ENCODE assay signal across 16 mouse cellular contexts in the genomic region with DNA sequence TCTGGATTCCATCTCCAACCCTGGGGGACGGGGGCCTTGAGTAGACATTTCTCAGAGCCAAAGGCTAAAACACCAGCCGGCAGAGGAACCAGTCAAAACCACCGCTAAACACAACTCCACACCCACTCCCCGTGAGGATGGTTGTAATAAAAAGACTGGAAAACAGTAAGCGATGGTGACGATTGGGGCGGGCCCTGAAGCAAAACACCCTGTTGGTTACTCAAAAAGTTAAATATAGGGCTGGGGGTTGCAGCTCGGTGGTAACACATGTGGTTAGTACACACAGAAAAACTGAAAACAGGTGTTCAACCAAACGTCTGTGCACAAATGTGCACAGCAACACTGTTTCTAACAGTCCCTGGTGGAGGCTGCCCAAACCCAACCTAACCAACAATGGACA. TPM values are rescaled to one million over a fixed set of nuclear protein-coding genes. Genes with fewer than 3 reads are reported as not detected.
A peak's percentile ranks its signal among the peaks of the same experiment; 100 is the strongest.
DNase-seq lines count a peak whose midpoint lies in the region; ATAC-seq and TF ChIP-seq lines count a peak whose summit lies in the region.
"Had no signal": no experiment of that assay in that cellular context is flagged by ENCODE, and none has a peak within 500 bp of the region (broad histone marks: within the 10 kb centered on the region; RNA-seq: fewer than 3 reads in every experiment).

No protein-coding gene starts in this region.

- H3K4me1 ChIP-seq in intestine, embryonic 16.5 days (ENCODE audit: control insufficient read depth, insufficient read depth, low read length): peaks cover 33% of the 10 kb centered on the region
- H3K4me1 ChIP-seq in intestine, embryonic 15.5 days (replicated peaks): peaks cover 38% of the 10 kb centered on the region
- peaks cover 30 to 91% of the 10 kb centered on the region in 2 experiments for H3K4me1 ChIP-seq in CH12.LX (ENCODE audit: control insufficient read depth in 1 of 2, insufficient read depth in 2 of 2)
- H3K4me1 ChIP-seq in limb, embryonic 10.5 days: peaks cover 56% of the 10 kb centered on the region
- H3K4me1 ChIP-seq in kidney, embryonic 14.5 days (ENCODE audit: control insufficient read depth, insufficient read depth, low read length): peaks cover 18% of the 10 kb centered on the region

- H3K79me2 ChIP-seq in CH12.LX (replicated peaks; ENCODE audit: control insufficient read depth, extremely low read depth, insufficient read depth, poor library complexity, severe bottlenecking): peaks cover 6% of the 10 kb centered on the region

- TF ChIP-seq POLR2A in CH12.LX (IDR thresholded peaks at IDR 0.05; ENCODE audit: low read depth, low read length): no peak

- H3K4me2 ChIP-seq in intestine, embryonic 16.5 days (ENCODE audit: low read depth, low read length): no peak overlapping the region
- no peak overlapping the region for H3K4me2 ChIP-seq in intestine, embryonic 15.5 days (replicated peaks)
- H3K4me2 ChIP-seq in CH12.LX (ENCODE audit: insufficient read depth, low read depth, poor library complexity, severe bottlenecking): 0 out of 2 replicates have a peak overlapping the region, but pooled peaks have one; percentile 5
- no peak overlapping the region for H3K4me2 ChIP-seq in kidney, embryonic 14.5 days (replicated peaks; ENCODE audit: low read depth, low read length)
- H3K4me2 ChIP-seq: forebrain, embryonic 15.5 days; liver, embryonic 11.5 days; stomach, embryonic 15.5 days had no signal

- ATAC-seq in intestine, embryonic 16.5 days: no peak
- no peak for ATAC-seq in intestine, embryonic 15.5 days
- ATAC-seq in kidney, embryonic 14.5 days (ENCODE audit: low FRiP score, low TSS enrichment): no peak
- ATAC-seq: forebrain, embryonic 15.5 days had no signal

- no peaks in the 10 kb centered on the region for H3K9me3 ChIP-seq in intestine, embryonic 16.5 days (ENCODE audit: control insufficient read depth, low read length)
- no peaks in the 10 kb centered on the region for H3K9me3 ChIP-seq in intestine, embryonic 15.5 days
- no peaks in the 10 kb centered on the region for H3K9me3 ChIP-seq in CH12.LX (replicated peaks; ENCODE audit: low read length)
- no peaks in the 10 kb centered on the region for H3K9me3 ChIP-seq in limb, embryonic 10.5 days (replicated peaks)
- no peaks in the 10 kb centered on the region for H3K9me3 ChIP-seq in kidney, embryonic 14.5 days (ENCODE audit: control insufficient read depth, low read length)
- H3K9me3 ChIP-seq: forebrain, embryonic 15.5 days; stomach, embryonic 15.5 days had no signal

- H3K9ac ChIP-seq in intestine, embryonic 16.5 days (ENCODE audit: low read depth, low read length): no peak overlapping the region
- no peak overlapping the region for H3K9ac ChIP-seq in intestine, embryonic 15.5 days
- no peak overlapping the region for H3K9ac ChIP-seq in CH12.LX (ENCODE audit: insufficient read depth, low read depth)
- H3K9ac ChIP-seq in kidney, embryonic 14.5 days (ENCODE audit: low read depth, low read length): no peak overlapping the region
- H3K9ac ChIP-seq: forebrain, embryonic 15.5 days; stomach, embryonic 15.5 days had no signal

- TF ChIP-seq RAD21 in CH12.LX (IDR thresholded peaks at IDR 0.05; ENCODE audit: low read depth, low read length): no peak

- in situ Hi-C loops in CH12.LX (cut with MboI; ENCODE audit: low pct_ligation_motif_present, low pct_unique_long_range_greater_than_20kb, low sequenced_read_pairs): loop anchor here (25.0 kb wide), 1 partner anchor 324 kb away; the partner anchor contains the start of gene Ninj1

- TF ChIP-seq CTCF in CH12.LX (conservative IDR thresholded peaks at IDR 0.05 in 1 of 2, IDR thresholded peaks at IDR 0.05 in 1 of 2; ENCODE audit: low read depth in 2 of 2, low read length in 2 of 2): no peak

- dilution Hi-C loops in CH12.LX (cut with MboI; ENCODE audit: extremely low pct_ligation_motif_present, extremely low pct_unique_long_range_greater_than_20kb, low sequenced_read_pairs): no loop called here

- WGBS in intestine, embryonic 16.5 days: 48% methylated on average over 9 of the region's 9 CpGs
- 51% methylated on average over 9 of the region's 9 CpGs for WGBS in intestine, embryonic 15.5 days
- 66% methylated on average over 9 of the region's 9 CpGs for WGBS in limb, embryonic 10.5 days
- 66% methylated on average over 9 of the region's 9 CpGs for WGBS in kidney, embryonic 14.5 days

- DNase-seq in CH12.LX (ENCODE audit: extremely low read depth): peak; percentile 66
- no peak for DNase-seq in limb, embryonic 10.5 days (ENCODE audit: low spot score)
- peak; percentile 78 to 85 for DNase-seq in thymus, postnatal 10 days (ENCODE audit: low spot score in 2 of 2)
- no peak for DNase-seq in urinary bladder, adult 18-20 months (ENCODE audit: low spot score in 2 of 2)
- DNase-seq: adrenal gland, postnatal 36 days; cerebellum, adult 11 months; embryo, embryonic 11 days; heart, postnatal 36 days; kidney, adult 2 months; right cerebral cortex, postnatal 14 days had no signal

- 0 out of 2 replicates have a peak overlapping the region, but pooled peaks have one; percentile 24 for H3K27ac ChIP-seq in intestine, embryonic 16.5 days (ENCODE audit: low read length)
- no peak overlapping the region for H3K27ac ChIP-seq in intestine, embryonic 15.5 days
- no peak overlapping the region for H3K27ac ChIP-seq in CH12.LX (ENCODE audit: insufficient read depth, low read depth)
- H3K27ac ChIP-seq in limb, embryonic 10.5 days: peak overlapping the region; percentile 39; the same call in 1 of the 2 replicates
- H3K27ac ChIP-seq in kidney, embryonic 14.5 days (ENCODE audit: low read depth, low read length): no peak overlapping the region
- H3K27ac ChIP-seq: forebrain, embryonic 15.5 days; stomach, embryonic 15.5 days had no signal

- H3K27me3 ChIP-seq in intestine, embryonic 16.5 days (replicated peaks; ENCODE audit: control insufficient read depth, insufficient read depth, low read length): no peaks in the 10 kb centered on the region
- no peaks in the 10 kb centered on the region for H3K27me3 ChIP-seq in intestine, embryonic 15.5 days (replicated peaks)
- no peaks in the 10 kb centered on the region for H3K27me3 ChIP-seq in CH12.LX (replicated peaks)
- H3K27me3 ChIP-seq in limb, embryonic 10.5 days (ENCODE audit: low read depth, poor library complexity, severe bottlenecking): no peaks in the 10 kb centered on the region
- H3K27me3 ChIP-seq in kidney, embryonic 14.5 days (ENCODE audit: control insufficient read depth, insufficient read depth, low read length): no peaks in the 10 kb centered on the region
- H3K27me3 ChIP-seq: forebrain, embryonic 15.5 days; stomach, embryonic 15.5 days had no signal

- no peak overlapping the region for H3K4me3 ChIP-seq in intestine, embryonic 16.5 days (ENCODE audit: low read length)
- no peak overlapping the region for H3K4me3 ChIP-seq in intestine, embryonic 15.5 days (replicated peaks)
- no peak overlapping the region for H3K4me3 ChIP-seq in CH12.LX (replicated peaks in 1 of 3; ENCODE audit: low read depth in 2 of 3, low read length in 2 of 3, poor library complexity in 1 of 3)
- H3K4me3 ChIP-seq in limb, embryonic 10.5 days: no peak overlapping the region
- H3K4me3 ChIP-seq in kidney, embryonic 14.5 days (ENCODE audit: low read length): no peak overlapping the region
- H3K4me3 ChIP-seq: forebrain, embryonic 15.5 days; stomach, embryonic 15.5 days had no signal

- no peaks in the 10 kb centered on the region for H3K36me3 ChIP-seq in intestine, embryonic 16.5 days (ENCODE audit: control insufficient read depth, insufficient read depth, low read length)
- H3K36me3 ChIP-seq in intestine, embryonic 15.5 days: no peaks in the 10 kb centered on the region
- H3K36me3 ChIP-seq in CH12.LX (replicated peaks in 1 of 2; ENCODE audit: control insufficient read depth in 1 of 2, insufficient read depth in 1 of 2, low read length in 1 of 2): no peaks in the 10 kb centered on the region
- H3K36me3 ChIP-seq in limb, embryonic 10.5 days: peaks cover 13% of the 10 kb centered on the region
- H3K36me3 ChIP-seq in kidney, embryonic 14.5 days (ENCODE audit: control insufficient read depth, insufficient read depth, low read length): no peaks in the 10 kb centered on the region; the same call in 1 of the 2 replicates
- H3K36me3 ChIP-seq: forebrain, embryonic 15.5 days; stomach, embryonic 15.5 days had no signal

- no peak; the same call in 1 of the 2 replicates for TF ChIP-seq EP300 in CH12.LX (IDR thresholded peaks at IDR 0.05; ENCODE audit: low read length)

TF ChIP-seq in CH12.LX, 34 proteins besides CTCF, POLR2A, EP300 and RAD21:
- TF ChIP-seq UBTF (IDR thresholded peaks at IDR 0.05; ENCODE audit: low read depth, low read length): no peak
- TF ChIP-seq MAX (IDR thresholded peaks at IDR 0.05; ENCODE audit: low read length): peak; percentile 63; the same call in 1 of the 2 replicates
- TF ChIP-seq TCF12 (IDR thresholded peaks at IDR 0.05; ENCODE audit: low read depth, low read length): 0 out of 2 replicates have a peak, but pooled peaks have one; percentile 33
- peak; percentile 64 for TF ChIP-seq ETS1 (conservative IDR thresholded peaks at IDR 0.05; ENCODE audit: low read depth, low read length)
- peak; percentile 65; the same call in 1 of the 2 replicates for TF ChIP-seq MEF2A (IDR thresholded peaks at IDR 0.05; ENCODE audit: borderline replicate concordance, low read depth, low read length)
- TF ChIP-seq NRF1 (IDR thresholded peaks at IDR 0.05; ENCODE audit: low read depth, low read length): no peak

RNA-seq across cellular contexts. Expression of gene Phf2, which starts 7.4 kb away (rescaled TPM):
- 3.9 and 4.5 TPM in 2 replicates for polyA plus RNA-seq in intestine, embryonic 16.5 days (2015; fragmentation: Nextera tagmentation; extraction: Ambion mirVana)
- polyA plus RNA-seq in intestine, embryonic 15.5 days (2015; fragmentation: Nextera tagmentation; extraction: Ambion mirVana): 5.5 and 6.3 TPM in 2 replicates
- 6.3 and 6.7 TPM in 2 replicates for total RNA-seq in CH12.LX (2012; rRNA removed)
- 1.4 and 2.3 TPM in 2 replicates for total RNA-seq in CH12.LX (2014; rRNA removed)
- 12.2 and 14.2 TPM in 2 replicates for polyA plus RNA-seq in CH12.LX (2012; ENCODE audit: insufficient read length, low read depth)
- 6.6 and 8.2 TPM in 2 replicates for polyA plus RNA-seq in limb, embryonic 10.5 days (2016; fragmentation: Nextera tagmentation; extraction: Ambion mirVana)
- polyA plus RNA-seq in kidney, embryonic 14.5 days (2014; fragmentation: Nextera tagmentation; extraction: Ambion mirVana): 9.9 and 11.8 TPM in 2 replicates

Comparison
In these comparisons a context has a peak if more than half of its experiments do, and no peak if none do; other contexts are left out.
1. H3K27ac ChIP-seq: peak in intestine, embryonic 16.5 days (single experiment) and limb, embryonic 10.5 days (single experiment); none in intestine, embryonic 15.5 days (single experiment), CH12.LX (single experiment) and kidney, embryonic 14.5 days (single experiment).
2. DNase-seq: peak in CH12.LX (single experiment) and thymus, postnatal 10 days (2 of 2); none in limb, embryonic 10.5 days (single experiment) and urinary bladder, adult 18-20 months (0 of 2).